Mouse (Mus musculus) midbrain, postnatal 0 days (tissue): ENCODE results near the gene Eed. TPM values are rescaled to one million over a fixed set of nuclear protein-coding genes. Genes with fewer than 3 reads are reported as not detected.

Experiments used
- ATAC-seq: fragments of 200-750 bp; cut with Nextera tagmentation; 2 replicates; pipeline ENCODE4 v1.8.0; 2017; ENCODE audit warnings: moderate number of reproducible peaks, mild to moderate bottlenecking, moderate TSS enrichment, moderate library complexity; ENCODE audit not compliant: low FRiP score
- DNase-seq: peaks from one replicate; pipeline ENCODE4 v3.0.0-alpha.2; 2015; ENCODE audit warnings: low spot score
- H3K27ac ChIP-seq: fragments of 300-500 bp; sonication (generic); 2 replicates; pipeline ENCODE4 v1.5.1; 2014; ENCODE audit warnings: low read depth, mild to moderate bottlenecking, low read length, mixed read lengths
- H3K27me3 ChIP-seq: fragments of 300-500 bp; sonication (generic); 2 replicates; pipeline ENCODE4 v1.6.1; 2014; ENCODE audit warnings: low read length, control low read depth, mixed read lengths; ENCODE audit not compliant: insufficient read depth
- H3K36me3 ChIP-seq: fragments of 300-500 bp; sonication (generic); 2 replicates; pipeline ENCODE4 v1.6.1; 2014; ENCODE audit warnings: low read length, control low read depth, mixed read lengths; ENCODE audit not compliant: insufficient read depth
- H3K4me1 ChIP-seq: fragments of 300-500 bp; sonication (generic); 2 replicates; pipeline ENCODE4 v1.6.1; 2014; ENCODE audit warnings: mild to moderate bottlenecking, control low read depth, antibody characterized with exemption, low read length, mixed read lengths; ENCODE audit not compliant: insufficient read depth
- H3K4me2 ChIP-seq: fragments of 300-500 bp; sonication (generic); 2 replicates; pipeline ENCODE4 v1.6.1; 2014; ENCODE audit warnings: low read depth, mild to moderate bottlenecking, low read length, mixed read lengths; ENCODE audit not compliant: poor library complexity, severe bottlenecking
- H3K4me3 ChIP-seq: fragments of 300-500 bp; sonication (generic); 2 replicates; pipeline ENCODE4 v1.5.1; 2014; ENCODE audit warnings: low read depth, mild to moderate bottlenecking, low read length, moderate library complexity
- H3K9ac ChIP-seq: fragments of 300-500 bp; sonication (generic); replicated peaks from 2 replicates; pipeline ENCODE4 v1.6.1; 2014; ENCODE audit warnings: mild to moderate bottlenecking, low read length, moderate library complexity, mixed read lengths; ENCODE audit not compliant: poor library complexity, severe bottlenecking
- H3K9me3 ChIP-seq: fragments of 300-500 bp; sonication (generic); 2 replicates; pipeline ENCODE4 v1.6.1; 2016; ENCODE audit warnings: low read length, control low read depth
- CTCF ChIP-seq: IDR thresholded peaks from 2 replicates; pipeline ENCODE4 v1.5.1; 2016; ENCODE audit warnings: antibody characterized with exemption, mild to moderate bottlenecking
- WGBS: fragments of 180-500 bp; shearing (Covaris S2); extraction: QIAGEN DNeasy Blood & Tissue Kit; methylation state at CpG from one replicate; pipeline ENCODE4 v1.1.7; 2014; 5-methylcytosine and 5-hydroxymethylcytosine counted together
- polyA plus RNA-seq: library from polyadenylated mRNA; unstranded; fragments of >200 nt; fragmentation: Nextera tagmentation; extraction: Ambion mirVana; gene quantifications from 2 replicates; pipeline ENCODE4 v1.2.1, GENCODE M21; 2015
- total RNA-seq: library from RNA; depleted of rRNA; stranded (reverse); fragments of >200 nt; gene quantifications from 2 replicates; pipeline ENCODE4 v1.2.3, GENCODE M21; 2014

The Eed gene
- total and polyA plus RNA-seq, 2 experiments from 2014 or later, result 18.0 to 29.5 TPM

DNA sequence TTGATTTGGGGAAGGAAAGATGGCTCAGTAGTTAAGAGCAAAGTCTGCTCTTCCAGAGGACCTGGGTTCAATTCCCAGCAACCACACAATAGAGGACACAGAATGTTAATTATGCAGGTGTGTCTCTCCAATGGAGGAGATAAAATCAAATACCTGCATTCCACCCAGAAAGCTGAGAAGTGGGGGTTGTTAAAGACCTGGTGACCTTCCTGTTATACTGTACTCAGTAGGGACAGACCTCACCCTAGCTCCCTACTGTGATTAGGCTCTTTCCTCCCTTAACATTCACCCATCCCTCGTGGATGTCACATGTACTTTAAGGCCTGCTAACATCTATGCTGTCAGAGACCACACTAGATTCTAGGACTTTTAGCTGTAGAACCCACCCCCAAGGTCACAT is 5.2 kb downstream of the Eed start:
- 0 out of 2 replicates have a peak, but pooled peaks cover 3% of the 10 kb centered on the region for H3K4me1 ChIP-seq
- H3K27ac ChIP-seq, result no peak overlapping the region
- H3K4me3 ChIP-seq, result no peak overlapping the region
- no peaks in the 10 kb centered on the region for H3K9me3 ChIP-seq
- TF ChIP-seq CTCF, result no peak
- no peak for ATAC-seq
- no peak overlapping the region for H3K9ac ChIP-seq
- H3K4me2 ChIP-seq, result no peak overlapping the region
- no peak for DNase-seq
- H3K27me3 ChIP-seq, result no peaks in the 10 kb centered on the region
- no peaks in the 10 kb centered on the region for H3K36me3 ChIP-seq
- 96% methylated on average over 1 of the region's 1 CpGs for WGBS

DNA sequence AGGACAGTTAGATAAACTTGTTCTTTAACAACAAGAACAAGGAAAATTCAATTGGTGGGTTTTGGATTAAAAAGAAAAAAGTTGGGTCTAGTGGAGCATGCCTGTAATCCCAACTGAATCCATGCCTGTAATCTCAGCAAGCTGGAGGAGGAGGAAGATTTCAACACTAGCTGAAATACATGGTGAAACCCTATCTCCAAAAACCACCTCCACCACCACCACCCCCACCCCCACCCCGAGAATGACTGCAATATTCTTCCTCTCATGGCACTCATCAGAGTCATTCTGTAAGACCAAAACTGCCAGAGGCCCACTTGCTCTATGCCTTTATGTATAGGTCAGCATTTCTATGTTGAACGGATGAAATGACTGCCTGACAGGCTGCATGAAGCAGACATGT is 13.5 kb downstream of the Eed start:
- Histone ChIP-seq H3K9ac (no peak overlapping the region), H3K4me1 (no peaks in the 10 kb centered on the region), H3K27ac (no peak overlapping the region), H3K36me3 (peaks cover 5% of the 10 kb centered on the region; the same call in 1 of the 2 replicates), H3K9me3 (no peaks in the 10 kb centered on the region), H3K27me3 (no peaks in the 10 kb centered on the region), H3K4me3 (no peak overlapping the region), H3K4me2 (no peak overlapping the region)
- ATAC-seq, result no peak
- no peak for TF ChIP-seq CTCF
- WGBS, result 90% methylated on average over 2 of the region's 2 CpGs
- DNase-seq, result no peak

DNA sequence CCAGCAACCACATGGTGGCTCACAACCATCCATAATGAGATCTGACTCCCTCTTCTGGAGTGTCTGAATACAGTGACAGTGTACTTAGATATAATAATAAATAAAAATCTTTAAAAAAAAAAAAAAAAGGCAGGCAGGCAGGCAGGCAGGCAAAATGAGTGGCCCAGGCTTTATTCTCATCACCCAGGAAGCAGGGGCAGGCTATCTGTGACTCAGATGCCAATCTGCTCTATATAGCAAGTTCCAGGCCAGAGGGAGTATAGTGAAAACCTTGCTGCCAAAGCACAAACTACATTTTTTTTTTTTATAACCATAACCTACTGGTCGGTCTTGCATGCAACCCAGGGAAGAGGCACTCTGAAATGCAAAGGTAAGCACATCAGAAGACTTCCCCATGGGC is 14.0 kb downstream of the Eed start:
- peaks cover 5% of the 10 kb centered on the region; the same call in 1 of the 2 replicates for H3K36me3 ChIP-seq
- H3K4me2 ChIP-seq, result no peak overlapping the region
- ATAC-seq (no peak), DNase-seq (no peak)
- TF ChIP-seq CTCF, result no peak
- no peak overlapping the region for H3K4me3 ChIP-seq
- no peaks in the 10 kb centered on the region for H3K4me1 ChIP-seq
- H3K9me3 ChIP-seq, result no peaks in the 10 kb centered on the region
- no peaks in the 10 kb centered on the region for H3K27me3 ChIP-seq
- H3K27ac ChIP-seq, result no peak overlapping the region
- no peak overlapping the region for H3K9ac ChIP-seq
- 85% methylated on average over 1 of the region's 1 CpGs for WGBS

DNA sequence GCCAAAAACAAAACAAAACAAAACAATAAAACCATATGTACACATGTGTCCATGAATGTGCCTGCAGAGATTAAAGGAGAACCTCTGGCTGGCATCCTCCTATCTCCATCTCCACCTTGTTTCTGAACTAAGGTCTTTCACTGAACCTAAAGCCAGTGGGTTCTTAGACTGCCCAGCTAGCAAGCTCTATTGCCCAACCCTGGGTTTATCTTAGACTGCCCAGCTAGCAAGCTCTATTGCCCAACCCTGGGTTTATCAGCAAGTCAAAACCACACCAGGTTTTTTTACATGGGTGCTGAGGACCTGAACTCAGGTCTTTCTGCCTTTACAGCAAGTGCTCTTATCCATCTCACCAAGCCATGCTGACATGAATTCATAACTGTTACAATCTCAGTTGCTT is 17.6 kb downstream of the Eed start:
- H3K4me3 ChIP-seq, result no peak overlapping the region
- peaks cover 9% of the 10 kb centered on the region; the same call in 1 of the 2 replicates for H3K36me3 ChIP-seq
- ATAC-seq (no peak), DNase-seq (no peak)
- H3K4me1 ChIP-seq, result no peaks in the 10 kb centered on the region
- no peak overlapping the region for H3K9ac ChIP-seq
- TF ChIP-seq CTCF, result no peak
- H3K27ac ChIP-seq, result no peak overlapping the region
- H3K4me2 ChIP-seq, result no peak overlapping the region
- no peaks in the 10 kb centered on the region for H3K9me3 ChIP-seq
- H3K27me3 ChIP-seq, result no peaks in the 10 kb centered on the region

DNA sequence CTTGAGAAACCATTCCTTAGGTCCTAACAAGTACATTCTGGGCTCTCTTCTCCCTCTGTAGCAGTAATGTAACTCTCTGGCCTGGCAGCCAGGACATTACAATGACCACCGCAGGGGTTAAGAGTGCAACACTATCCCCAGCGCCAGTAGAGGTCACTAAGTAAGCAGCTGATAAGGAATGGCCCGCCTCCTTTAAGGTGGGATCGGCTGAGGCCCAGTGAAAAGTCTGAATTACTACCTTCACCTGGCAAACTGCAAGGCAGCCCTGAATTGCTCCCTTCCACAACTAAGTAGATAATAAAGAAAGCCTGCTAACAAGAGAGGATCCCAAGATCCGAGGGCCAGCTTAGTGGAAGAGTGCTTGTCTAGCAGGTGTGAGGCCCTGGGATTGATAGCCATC is 23.5 kb downstream of the Eed start:
- Histone ChIP-seq H3K27ac (no peak overlapping the region), H3K36me3 (peaks cover 12% of the 10 kb centered on the region; the same call in 1 of the 2 replicates), H3K4me2 (no peak overlapping the region), H3K27me3 (no peaks in the 10 kb centered on the region), H3K4me3 (no peak overlapping the region), H3K4me1 (no peaks in the 10 kb centered on the region), H3K9ac (no peak overlapping the region), H3K9me3 (no peaks in the 10 kb centered on the region)
- no peak for TF ChIP-seq CTCF
- ATAC-seq (no peak), DNase-seq (no peak)
- WGBS, result 56% methylated on average over 5 of the region's 5 CpGs

DNA sequence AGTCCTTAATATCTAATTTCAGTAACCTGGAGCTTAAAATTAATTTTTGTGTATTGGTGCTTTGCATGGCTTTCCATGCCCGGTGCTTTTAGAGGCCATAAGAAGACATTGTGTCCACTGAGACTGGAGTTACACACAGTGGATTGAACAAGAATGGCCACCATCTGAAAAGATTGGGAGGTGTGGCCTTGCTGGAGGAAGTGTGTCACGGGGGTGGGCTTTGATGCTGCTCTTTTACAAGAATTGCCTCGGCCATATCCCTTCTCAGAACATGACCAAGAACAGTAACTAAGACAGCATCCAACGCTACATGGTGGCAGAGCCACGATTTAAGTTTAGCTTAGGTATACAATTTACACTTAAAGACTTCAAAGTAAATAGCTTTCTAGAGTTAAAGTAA is 26.5 kb downstream of the Eed start:
- WGBS, result 87% methylated on average over 5 of the region's 5 CpGs
- no peak overlapping the region for H3K27ac ChIP-seq

More for the DNA sequence above, 26.5 kb downstream of the Eed start:
- DNase-seq (no peak), ATAC-seq (no peak)
- H3K9ac ChIP-seq, result no peak overlapping the region
- H3K4me2 ChIP-seq, result no peak overlapping the region
- H3K4me3 ChIP-seq, result no peak overlapping the region
- H3K4me1 ChIP-seq, result no peaks in the 10 kb centered on the region
- no peaks in the 10 kb centered on the region for H3K27me3 ChIP-seq
- 0 out of 2 replicates have a peak, but pooled peaks cover 8% of the 10 kb centered on the region for H3K36me3 ChIP-seq
- no peaks in the 10 kb centered on the region for H3K9me3 ChIP-seq
- TF ChIP-seq CTCF, result no peak
